Mouse (Mus musculus): ENCODE measurements around the gene Dhrs3. TPM values are rescaled to one million over a fixed set of nuclear protein-coding genes. Genes with fewer than 3 reads are reported as not detected.
A peak's percentile ranks its signal among the peaks of the same experiment; 100 is the strongest.

The Dhrs3 gene
- total RNA-seq, 2 experiments from 2014 or later, result 41.1 to 43.1 TPM

DNA sequence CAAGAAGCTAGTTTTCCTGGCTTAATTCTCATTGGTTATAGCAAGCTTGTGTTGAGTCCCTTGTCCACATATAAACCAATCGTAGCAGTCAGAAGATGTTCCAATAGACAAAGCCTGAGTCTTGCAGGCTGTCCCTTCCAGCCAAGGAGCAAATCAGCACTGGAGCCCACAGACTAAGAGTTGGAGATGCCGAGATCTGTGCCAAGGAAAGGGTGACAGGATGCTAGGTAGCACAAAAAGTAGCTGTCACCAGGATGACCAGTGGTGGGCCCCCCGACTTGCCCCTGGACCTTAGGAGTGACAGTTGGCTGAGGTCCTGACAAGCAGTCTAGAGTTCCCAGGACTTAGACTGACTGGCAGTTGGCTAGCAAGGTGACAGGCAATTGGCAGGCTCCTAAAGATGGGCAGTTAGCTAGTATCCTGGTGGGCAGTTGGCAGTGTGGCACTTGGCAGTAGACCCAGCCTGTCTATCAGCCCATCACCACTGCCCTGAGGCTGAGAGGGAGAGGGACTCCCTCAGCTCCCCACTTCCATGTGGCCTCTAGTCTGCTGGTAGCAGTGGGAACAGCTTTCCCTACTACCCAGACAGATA, 44.0 kb downstream of the Dhrs3 start:
- DNase-seq (ENCODE audit: low spot score), result no peak

DNA sequence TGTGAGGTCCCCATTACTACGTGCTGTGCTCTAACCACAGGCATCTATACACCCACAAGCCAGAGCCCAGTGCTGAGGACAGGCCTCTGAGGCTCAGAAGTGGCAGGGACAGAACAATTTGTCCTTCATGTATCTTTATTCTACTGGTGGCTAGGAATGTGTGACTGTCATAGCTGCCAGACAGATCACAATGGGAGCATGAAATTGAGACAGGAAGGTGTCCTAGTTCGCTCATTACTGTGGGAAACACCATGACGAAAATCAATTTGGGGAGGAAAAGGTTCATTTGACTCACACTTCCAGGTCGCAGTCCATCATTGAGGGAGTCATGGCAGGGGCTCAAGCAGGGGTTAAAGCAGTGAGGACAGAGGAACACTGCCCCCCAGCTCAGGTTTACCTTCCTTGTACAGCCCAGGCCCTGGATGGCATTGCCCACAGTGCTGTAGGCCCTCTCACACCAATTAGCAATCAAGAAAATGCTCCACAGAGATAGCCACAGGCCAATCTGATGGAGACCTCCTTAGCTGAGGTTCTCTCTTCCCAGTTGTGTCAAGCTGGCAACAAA, 47.3 kb downstream of the Dhrs3 start:
- DNase-seq (ENCODE audit: low spot score), result no peak

DNA sequence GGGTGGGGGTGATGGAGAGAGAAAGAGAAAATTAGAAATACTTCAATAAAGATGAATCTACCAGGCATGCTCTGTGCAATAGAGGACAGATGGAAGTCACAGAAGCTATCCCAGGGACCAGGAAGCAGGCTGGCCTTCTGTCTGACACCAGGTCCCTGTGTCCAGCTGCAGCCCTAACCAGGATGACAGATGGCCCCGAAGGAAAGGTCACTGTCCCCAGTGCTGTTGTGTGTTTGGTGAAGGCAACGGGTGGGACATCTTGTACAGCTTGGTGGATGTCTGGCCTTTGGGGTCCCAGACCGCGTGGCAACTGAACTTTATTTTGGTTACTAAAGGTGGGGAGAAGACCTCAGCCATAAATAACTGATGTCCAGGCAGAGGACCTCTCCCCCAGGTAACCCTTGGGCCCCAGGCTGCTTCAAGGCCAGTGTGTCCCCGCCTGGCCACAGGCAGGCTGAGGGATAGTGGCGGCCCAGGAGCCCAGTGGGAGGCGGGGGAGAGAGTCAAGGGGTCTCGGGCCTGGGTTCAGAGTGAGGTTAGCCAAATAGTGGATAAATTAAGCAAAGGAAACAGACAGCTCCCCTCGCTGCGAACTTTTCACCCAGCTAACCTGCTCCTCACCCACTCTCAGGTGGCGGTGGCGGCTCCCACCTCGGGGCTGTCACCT, 48.3 kb downstream of the Dhrs3 start:
- DNase-seq (ENCODE audit: low spot score), result no peak

DNA sequence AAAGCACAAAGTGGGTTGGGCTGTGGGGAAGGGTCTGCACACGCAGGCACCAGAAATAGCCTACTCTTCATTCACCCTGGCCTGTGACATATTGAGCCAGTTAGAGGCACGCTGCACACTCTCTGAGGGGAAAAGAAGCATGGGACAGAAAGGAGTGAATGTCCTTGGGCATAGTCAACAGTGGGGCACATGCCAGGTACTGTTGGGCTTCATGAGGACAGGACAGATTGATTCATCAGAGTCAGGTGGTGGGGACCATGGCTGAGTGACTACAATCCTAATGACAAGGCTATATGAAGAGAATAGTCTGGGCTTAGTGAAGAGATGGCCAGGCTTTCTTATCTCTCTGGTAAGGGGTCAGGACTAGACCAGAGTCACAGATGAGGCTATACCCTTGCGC, 49.8 kb downstream of the Dhrs3 start:
- DNase-seq (ENCODE audit: low spot score), result no peak

DNA sequence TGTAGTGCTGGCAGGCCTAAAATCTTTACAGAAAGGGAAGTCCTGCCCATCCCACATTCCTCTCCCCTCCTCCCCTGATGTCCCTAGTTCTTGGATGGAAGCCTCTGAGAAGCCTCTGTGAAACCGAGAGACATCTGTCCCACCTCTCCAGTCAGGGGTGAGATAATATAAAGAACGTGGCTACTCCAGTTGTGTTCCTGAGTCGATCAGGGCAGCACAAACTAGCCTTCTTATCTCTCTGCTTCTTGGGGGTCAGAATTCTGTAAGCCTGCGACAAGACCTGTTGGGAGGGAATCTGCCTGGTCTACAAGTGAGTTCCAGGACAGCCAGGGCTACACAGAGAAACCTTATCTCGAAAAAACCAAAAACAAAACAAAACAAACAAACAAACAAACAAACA, 50.6 kb downstream of the Dhrs3 start:
- DNase-seq (ENCODE audit: low spot score), result no peak

DNA sequence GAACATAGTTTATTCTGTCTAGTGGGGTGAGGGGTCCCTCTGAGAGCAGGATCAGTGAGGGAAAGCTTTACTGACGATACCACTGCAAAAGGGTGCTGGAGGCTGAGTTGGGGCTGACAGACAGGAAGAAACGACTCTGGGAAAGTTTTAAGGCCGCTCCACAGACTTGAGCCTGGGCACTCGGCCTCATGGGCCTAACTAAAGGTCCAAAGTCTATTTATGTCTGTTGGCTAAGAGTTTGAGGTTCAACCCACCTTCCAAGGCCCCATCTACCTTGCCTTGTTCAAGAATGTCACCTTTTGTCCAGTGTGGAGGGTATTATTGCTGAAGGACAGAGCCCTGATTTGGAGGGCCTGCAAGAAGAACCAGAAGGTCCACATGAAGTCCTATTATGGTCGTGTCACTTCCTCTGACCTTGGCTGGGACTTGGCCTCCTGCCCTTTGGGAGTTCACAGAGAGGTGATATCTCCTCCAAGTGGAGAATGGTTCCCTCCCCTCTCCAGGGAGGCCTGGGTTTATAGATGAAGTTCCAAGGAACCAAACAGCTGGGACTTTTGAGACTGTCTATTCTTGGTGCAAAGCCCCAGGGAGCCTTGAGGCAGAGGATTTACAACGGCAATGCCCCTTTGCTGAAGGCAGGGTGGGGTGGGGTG, 55.2 kb downstream of the Dhrs3 start:
- DNase-seq (ENCODE audit: low spot score), result peak; percentile 86

DNA sequence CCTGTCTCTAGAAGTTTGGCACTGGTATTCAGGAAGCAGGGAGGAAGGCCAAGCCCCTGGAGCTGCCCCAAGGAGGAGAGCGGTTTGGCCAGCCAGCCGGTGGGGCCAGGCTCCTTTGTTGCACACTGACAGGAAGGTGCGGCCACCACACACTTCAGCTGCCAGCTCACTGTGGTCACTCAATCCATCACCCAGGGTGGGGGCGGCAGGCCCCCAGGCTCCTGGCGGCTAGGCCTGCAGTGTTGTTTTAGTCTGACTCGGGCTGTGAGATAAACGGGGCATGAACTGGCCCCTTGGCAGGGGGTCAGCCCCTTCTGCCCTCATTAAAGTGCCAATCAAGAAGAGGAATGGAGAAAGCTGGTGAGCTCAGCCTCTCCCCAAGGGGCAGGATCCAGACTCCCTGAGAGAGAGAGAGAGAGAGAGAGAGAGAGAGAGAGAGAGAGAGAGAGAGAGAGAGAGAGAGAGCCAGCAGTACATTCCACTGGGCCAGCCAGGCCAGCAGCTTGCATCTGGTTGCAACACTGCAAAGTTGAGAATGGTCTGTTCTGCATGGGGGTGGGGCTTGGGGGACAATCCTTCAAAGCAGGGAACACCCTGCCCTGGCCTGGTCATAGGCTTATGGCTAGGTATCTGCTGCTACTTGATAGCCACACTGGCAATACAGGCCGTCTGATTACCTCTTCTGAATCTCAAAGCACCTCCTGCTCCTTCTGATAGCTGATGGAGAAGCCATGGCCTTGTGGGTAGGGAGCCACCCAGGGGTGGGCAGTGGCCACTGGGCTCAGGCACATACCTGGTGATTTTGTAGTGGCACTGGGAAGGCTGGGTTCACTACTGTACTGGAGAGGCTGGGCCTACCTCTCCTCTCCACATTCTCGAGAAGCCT, 57.1 kb downstream of the Dhrs3 start:
- peak; percentile 82 for DNase-seq (ENCODE audit: low spot score)

DNA sequence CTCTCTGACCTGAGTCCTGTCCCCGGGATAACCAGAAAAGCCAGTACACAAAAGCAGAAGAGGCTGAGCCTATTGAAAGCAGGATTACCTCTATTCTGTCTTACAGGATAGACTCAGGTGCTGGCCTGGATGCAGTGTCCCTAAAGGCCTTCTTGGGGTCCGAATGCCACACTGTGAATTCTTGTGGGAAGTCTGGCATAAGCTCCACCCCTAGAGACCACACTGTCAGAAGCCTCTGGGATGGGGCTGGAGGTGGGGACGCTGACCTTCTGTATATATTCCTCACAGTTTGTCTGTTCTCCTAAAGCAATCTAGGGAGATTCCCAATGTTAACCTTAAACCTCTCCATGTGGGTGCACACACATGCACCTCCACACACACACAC, 57.7 kb downstream of the Dhrs3 start:
- DNase-seq (ENCODE audit: low spot score), result no peak

DNA sequence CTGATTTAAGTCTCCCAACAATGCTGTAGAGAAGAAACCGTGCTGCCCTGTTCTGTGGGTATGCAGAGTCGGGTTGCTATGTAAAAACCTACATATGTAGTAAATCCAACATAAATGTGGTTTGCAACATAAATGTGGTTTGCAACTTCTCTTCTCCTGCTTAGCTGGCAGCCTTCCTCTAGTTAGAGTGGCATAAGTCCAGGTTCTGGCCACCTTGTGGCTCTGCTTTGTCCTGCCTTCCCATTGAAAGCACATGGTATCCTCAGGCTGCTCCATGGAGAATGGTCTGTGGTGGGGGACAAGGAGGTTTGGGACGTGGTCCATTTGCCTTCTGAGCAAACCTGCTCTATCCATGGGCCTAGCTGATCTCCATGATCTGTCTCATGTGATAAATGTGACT, 58.3 kb downstream of the Dhrs3 start:
- DNase-seq (ENCODE audit: low spot score), result no peak

DNA sequence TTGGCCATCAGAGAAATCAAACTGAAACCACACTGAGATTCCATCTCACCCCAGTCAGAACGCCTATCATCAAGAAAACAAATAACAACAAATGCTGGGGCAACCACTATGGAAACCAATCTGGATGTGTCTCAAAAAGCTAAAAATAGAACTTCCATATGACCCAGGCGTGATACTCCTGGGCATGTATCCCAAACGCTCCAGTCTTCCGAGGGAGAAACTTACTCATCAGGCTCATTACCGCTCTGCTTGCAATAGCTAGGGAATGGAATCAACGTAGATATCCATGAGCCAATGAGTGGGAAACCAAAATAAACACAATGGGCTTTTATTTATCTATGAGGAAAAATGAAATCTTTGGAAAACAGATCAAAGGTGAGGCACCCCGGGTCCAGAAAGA, 59.2 kb downstream of the Dhrs3 start:
- DNase-seq (ENCODE audit: low spot score), result peak; percentile 74

DNA sequence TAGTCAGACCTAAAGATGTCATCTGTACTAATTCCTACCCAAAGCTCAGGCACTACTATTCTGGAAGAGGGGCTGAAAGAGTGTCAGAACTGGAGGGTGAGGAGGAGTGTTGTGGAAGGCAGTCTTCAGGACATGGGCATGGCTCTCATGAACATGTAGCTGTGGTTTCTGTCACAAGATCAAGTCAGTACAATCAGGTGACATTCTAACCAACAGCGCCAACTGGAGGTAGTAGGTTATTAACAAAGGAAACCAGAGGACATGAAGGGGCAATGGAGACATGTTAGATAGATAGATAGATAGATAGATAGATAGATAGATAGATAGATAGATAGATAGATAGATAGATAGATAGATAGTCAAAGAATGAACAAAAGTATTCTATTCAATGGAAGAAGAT, 60.8 kb downstream of the Dhrs3 start:
- DNase-seq (ENCODE audit: low spot score), result no peak

DNA sequence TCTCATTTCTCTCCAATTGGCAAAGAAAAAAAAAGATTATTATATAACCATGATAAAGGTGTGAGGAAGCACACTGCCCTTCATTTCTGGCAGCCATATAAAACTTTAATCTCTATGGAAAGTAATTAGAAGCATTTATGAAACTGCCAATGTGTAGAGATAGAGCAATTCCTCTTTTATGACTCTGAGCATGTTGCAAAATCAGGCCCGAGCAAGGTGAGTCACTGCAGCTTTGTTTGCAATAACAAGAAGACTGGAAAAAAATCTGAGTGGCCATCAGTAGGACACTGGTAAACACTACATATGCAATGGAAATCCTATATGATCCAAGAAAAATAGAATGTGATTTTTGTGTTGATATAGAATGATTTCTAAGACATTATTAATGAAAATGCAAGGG, 63.2 kb downstream of the Dhrs3 start:
- no peak for DNase-seq (ENCODE audit: low spot score)

DNA sequence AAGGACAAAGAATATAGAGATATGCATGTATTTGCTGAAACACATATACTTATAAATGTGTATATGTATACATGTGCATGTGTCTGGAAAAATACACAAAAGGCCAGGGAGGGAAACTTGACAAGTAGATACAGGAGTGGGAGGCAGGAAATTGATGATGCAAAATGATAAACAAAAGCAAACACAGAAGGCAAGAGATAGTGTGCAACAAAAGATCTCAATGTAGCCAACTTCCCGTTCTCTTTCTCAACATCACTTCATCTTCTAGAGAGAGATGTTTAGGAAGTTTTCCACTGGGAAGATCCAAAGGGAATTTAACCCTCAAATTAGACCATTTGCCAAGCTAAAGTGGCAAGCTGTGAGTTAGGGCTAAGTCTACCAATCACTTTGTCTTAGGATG, 63.7 kb downstream of the Dhrs3 start:
- no peak for DNase-seq (ENCODE audit: low spot score)

DNA sequence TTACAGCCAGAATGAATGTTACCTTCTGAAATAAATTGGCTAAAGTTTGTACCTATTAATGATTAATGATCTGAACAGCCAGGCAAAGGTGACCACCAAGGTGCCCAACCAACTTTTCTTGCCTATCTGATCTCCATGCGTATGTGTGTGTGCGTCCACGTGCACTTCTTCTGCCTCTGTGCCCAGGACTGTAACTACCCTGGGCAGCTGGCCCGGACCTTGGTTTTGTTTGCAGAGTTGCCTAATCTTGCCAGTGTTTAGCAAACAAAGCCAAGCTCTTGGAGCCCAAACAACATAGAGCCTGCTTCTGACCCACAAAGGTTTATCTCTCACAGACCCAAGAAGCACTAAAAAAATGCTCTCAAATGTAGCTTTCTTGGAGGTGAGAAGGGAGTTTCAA, 64.6 kb downstream of the Dhrs3 start:
- no peak for DNase-seq (ENCODE audit: low spot score)

DNA sequence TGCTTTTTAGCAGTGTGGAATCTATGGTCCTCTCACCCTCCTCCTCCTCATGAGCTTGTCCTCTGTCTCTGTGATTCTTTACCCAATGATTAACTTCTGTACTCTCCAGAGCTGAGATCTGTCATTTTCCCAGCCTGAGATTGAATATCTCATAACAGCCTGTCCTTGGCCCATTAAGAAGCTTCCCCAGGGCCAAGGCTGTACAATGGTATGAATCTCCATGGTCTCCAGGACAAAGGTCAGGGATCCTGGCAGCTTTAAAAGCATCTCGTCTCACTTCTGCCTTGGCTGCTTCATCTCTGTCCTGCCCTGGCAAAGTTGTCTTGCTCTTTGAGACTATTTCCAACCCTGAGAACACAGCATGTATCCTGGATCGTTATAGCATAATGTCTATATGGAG, 65.1 kb downstream of the Dhrs3 start:
- no peak for DNase-seq (ENCODE audit: low spot score)

DNA sequence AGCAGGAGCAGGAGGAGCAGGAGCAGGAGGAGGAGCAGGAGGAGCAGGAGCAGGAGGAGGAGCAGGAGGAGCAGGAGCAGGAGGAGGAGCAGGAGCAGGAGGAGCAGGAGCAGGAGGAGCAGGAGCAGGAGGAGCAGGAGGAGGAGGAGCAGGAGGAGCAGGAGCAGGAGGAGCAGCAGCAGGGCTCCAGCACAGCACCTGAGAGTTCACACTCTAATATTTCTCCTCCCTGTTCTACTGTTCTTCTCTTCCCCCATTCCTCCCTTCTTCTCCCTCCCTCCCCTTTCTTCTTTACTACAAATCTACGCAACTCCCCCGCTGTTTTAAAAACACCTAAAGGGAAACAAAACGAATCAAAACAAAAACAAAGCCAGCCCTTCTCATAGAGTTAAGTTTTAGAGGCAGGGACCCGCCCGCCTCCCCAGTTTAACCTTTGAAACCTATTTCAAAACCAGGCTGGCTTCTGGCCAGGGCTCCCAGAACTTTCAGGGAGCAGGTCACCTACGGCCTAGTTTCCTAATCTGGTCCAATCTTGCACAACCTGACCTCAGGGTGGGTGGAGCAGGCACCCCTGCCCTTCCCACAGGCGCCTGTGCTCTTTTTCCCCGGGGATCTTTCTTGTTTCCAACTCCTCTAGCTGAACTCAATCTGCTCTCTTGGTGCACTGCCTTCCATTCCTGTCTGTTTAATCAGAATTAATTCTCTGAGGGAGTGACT, 67.7 kb downstream of the Dhrs3 start:
- DNase-seq (ENCODE audit: low spot score), result peak; percentile 77

DNA sequence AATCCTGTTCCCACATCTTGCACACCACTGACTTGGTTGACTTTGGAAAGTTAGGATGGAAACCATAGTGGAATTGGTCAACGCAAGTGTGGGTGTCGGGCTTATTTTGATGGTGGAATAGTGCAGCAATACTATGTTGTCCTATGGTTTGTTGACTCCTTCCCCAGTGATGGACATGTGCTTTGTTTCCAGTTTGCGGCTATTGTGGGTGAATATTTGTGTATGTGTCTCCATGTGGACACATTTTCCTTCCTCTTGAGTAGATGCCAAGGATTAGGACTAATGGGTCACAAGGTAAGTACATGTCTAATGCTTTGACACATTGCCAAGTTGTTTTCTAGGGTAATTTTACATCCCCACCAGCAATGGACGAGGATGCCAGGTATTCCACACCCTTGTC, 68.6 kb downstream of the Dhrs3 start:
- DNase-seq (ENCODE audit: low spot score), result no peak

DNA sequence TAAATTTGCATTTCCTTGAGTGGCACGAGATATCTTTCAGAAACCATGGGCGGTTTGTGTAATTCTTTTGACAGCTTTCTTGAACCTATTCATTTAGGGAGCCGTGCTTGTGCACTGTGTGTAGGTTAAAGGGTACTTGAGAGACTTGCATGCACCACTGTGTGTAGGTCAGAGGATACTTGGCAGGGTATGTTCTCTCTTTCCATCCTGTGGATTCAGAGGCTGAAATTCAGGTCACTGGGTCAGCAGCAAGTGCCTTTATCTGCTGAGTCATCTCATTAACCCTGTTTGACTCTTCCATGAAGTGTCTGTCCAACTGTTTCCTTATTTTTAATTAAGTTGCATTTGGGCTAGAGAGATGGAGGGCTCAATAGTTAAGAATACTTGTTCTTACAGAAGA, 69.1 kb downstream of the Dhrs3 start:
- no peak for DNase-seq (ENCODE audit: low spot score)

DNA sequence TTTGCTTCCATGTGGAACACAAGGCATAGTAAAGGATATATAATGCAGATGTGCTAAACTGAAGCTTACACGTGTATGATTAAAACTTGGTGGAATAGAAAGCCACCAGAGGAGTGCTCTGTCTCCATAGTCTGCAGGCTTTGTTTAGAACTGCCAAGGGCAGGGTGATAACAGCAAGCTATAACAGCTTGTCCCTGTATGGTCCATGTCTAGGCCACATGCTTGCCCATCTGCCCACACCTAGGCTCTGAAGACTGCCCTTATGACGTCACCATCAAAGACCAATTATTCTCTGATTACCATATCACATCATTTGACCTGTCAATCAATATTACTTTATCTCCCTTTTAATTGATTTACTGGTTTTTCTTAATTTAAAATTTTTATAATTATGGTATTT, 72.6 kb downstream of the Dhrs3 start:
- no peak for DNase-seq (ENCODE audit: low spot score)

DNA sequence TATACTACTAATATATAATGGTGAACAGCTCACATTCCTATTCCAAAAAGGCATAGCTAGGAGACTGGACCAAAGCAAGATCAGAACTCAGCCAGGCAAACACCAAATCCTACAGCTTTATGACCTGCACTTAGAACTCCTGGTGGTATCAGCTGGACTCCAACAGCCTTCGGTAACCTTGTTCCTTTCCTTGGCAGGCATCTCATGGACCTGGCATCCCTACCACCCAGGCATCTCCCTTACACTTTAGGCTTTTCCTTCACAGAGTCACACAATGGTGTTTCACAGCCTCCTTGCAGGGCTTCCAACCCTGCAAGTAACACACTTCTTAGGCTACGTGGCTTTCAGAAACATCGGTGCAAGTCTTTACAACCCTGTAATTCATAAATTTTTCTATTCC, 75.7 kb downstream of the Dhrs3 start:
- no peak for DNase-seq (ENCODE audit: low spot score)

DNA sequence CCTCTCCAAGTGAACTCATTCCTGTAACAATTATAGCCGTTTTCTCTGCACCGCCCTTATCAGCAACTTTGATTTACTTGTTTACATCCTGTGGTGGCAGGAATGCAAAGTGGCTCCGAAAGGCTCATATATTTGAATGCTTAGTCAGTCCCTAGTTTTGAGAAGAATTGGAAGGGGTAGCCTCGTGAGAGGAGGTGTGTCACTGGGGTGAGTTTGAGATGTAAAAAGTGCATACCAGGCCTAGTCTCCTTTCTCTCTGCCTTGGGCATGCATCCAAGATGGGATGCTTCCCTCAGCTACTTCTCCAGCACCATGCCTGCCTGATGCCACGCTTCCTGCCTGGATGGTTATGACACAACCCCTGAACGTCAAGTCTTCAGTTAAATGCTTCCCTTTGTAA, 76.4 kb downstream of the Dhrs3 start:
- no peak for DNase-seq (ENCODE audit: low spot score)
